Mouse (Mus musculus) thymus, adult 2 months (tissue): ENCODE data around the gene Alkbh2. TPM values are rescaled to one million over a fixed set of nuclear protein-coding genes. Genes with fewer than 3 reads are reported as not detected.
A peak's percentile ranks its signal among the peaks of the same experiment; 100 is the strongest.

Source experiments
- DNase-seq: peaks from one replicate; pipeline ENCODE4 v3.0.0; 2021
- H3K27ac ChIP-seq: fragments of 200-500 bp; 2 replicates; pipeline ENCODE4 v1.5.1; 2012; ENCODE audit warnings: low read length, control low read depth; ENCODE audit not compliant: control insufficient read depth, insufficient read depth
- H3K27me3 ChIP-seq: fragments of 200-500 bp; 2 replicates; pipeline ENCODE4 v1.6.1; 2012; ENCODE audit warnings: mild to moderate bottlenecking, low read length, moderate library complexity, mixed read lengths; ENCODE audit not compliant: control insufficient read depth, insufficient read depth
- H3K36me3 ChIP-seq: fragments of 200-500 bp; 2 replicates; pipeline ENCODE4 v1.6.1; 2012; ENCODE audit warnings: mild to moderate bottlenecking, low read length, moderate library complexity; ENCODE audit not compliant: control insufficient read depth, insufficient read depth
- H3K4me1 ChIP-seq: fragments of 200-500 bp; replicated peaks from 2 replicates; pipeline ENCODE4 v1.6.1; 2012; ENCODE audit warnings: low read length; ENCODE audit not compliant: control insufficient read depth, insufficient read depth
- H3K4me3 ChIP-seq: fragments of 200-500 bp; 2 replicates; pipeline ENCODE4 v1.5.1; 2012; ENCODE audit warnings: mild to moderate bottlenecking, low read length, control low read depth, moderate library complexity; ENCODE audit not compliant: control insufficient read depth, insufficient read depth
- CTCF ChIP-seq: fragments of 200-500 bp; IDR thresholded peaks from 2 replicates; pipeline ENCODE4 v1.5.1; 2012; ENCODE audit warnings: mild to moderate bottlenecking, control low read depth, low read length, moderate library complexity, borderline replicate concordance; ENCODE audit not compliant: control insufficient read depth, poor library complexity, insufficient read depth; ENCODE audit errors: extremely low read depth
- POLR2A ChIP-seq: fragments of 200-500 bp; IDR thresholded peaks from 2 replicates; pipeline ENCODE4 v1.6.1; 2012; ENCODE audit warnings: mild to moderate bottlenecking, low read length, control low read depth, moderate library complexity; ENCODE audit not compliant: control insufficient read depth, poor library complexity, insufficient read depth; ENCODE audit errors: extremely low read depth
- WGBS: fragments of 180-500 bp; shearing (Covaris S2); methylation state at CpG from one replicate; pipeline ENCODE4 v1.1.7; 2018; 5-methylcytosine and 5-hydroxymethylcytosine counted together
- polyA plus RNA-seq: library from polyadenylated mRNA; depleted of rRNA; stranded (reverse); fragments of >200 nt; gene quantifications from 2 replicates; pipeline ENCODE4 v1.2.3, GENCODE M21; 2012

Gene Alkbh2
- polyA plus RNA-seq, 1 experiment = 14.5 TPM

DNA sequence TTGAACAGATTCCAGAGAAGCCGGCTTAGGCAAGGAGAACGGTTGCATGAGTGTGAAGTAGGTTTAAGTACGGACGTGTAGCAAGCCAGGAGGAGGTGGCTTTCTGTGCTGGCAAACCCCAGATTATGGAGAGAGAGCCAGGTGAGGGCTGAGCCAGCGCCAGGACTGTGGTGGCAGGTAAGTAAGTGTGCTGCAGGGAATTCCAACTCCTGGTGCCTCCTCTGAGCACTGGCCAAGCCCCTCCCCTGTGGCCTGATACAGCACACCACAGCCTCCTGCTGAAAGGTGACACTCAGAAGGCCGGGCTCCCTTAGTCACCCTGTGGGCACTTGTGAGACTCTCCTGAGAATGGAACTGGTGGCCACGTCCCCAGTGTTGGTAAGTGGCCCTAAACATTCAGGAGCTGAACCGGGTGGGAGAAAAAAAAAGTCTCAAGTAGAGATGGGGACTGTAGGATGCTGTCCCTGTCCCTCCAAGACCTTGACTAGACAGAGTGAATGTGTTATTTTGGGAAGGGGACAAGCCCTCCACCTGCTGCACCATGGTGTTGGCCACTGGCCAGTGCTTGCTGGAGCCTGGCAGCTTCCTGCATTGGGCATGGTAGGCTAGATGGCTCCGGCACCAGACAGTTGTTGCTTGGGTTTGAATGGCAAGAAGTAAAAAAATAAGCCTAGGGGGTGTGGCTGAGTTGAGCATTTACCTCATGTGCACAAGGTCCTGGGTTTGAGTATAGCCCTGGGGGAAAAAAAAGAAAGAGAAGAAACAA, 27.3 kb upstream of the Alkbh2 start:
- Histone ChIP-seq H3K4me1 (no peaks in the 10 kb centered on the region), H3K4me3 (no peak overlapping the region), H3K27me3 (no peaks in the 10 kb centered on the region), H3K27ac (no peak overlapping the region), H3K36me3 (no peaks in the 10 kb centered on the region)
- TF ChIP-seq CTCF (no peak), POLR2A (no peak)
- 71% methylated on average over 9 of the region's 9 CpGs for WGBS
- DNase-seq = no peak

GRCm38 (mm10) chr5:114154765-114155164, 26.7 kb upstream of the Alkbh2 start:
- Histone ChIP-seq H3K36me3 (no peaks in the 10 kb centered on the region), H3K27me3 (no peaks in the 10 kb centered on the region), H3K27ac (no peak overlapping the region), H3K4me3 (no peak overlapping the region), H3K4me1 (no peaks in the 10 kb centered on the region)
- 88% methylated on average over 5 of the region's 5 CpGs for WGBS
- DNase-seq = no peak
- TF ChIP-seq CTCF (no peak), POLR2A (no peak)

GRCm38 (mm10) chr5:114153490-114153889, 25.5 kb upstream of the Alkbh2 start:
- Histone ChIP-seq H3K27me3 (no peaks in the 10 kb centered on the region), H3K4me3 (no peak overlapping the region), H3K4me1 (no peaks in the 10 kb centered on the region), H3K36me3 (no peaks in the 10 kb centered on the region), H3K27ac (no peak overlapping the region)
- peak; percentile 7 for DNase-seq
- TF ChIP-seq CTCF (no peak), POLR2A (0 out of 2 replicates have a peak, but pooled peaks have one; percentile 9)
- WGBS = 46% methylated on average over 12 of the region's 12 CpGs

DNA sequence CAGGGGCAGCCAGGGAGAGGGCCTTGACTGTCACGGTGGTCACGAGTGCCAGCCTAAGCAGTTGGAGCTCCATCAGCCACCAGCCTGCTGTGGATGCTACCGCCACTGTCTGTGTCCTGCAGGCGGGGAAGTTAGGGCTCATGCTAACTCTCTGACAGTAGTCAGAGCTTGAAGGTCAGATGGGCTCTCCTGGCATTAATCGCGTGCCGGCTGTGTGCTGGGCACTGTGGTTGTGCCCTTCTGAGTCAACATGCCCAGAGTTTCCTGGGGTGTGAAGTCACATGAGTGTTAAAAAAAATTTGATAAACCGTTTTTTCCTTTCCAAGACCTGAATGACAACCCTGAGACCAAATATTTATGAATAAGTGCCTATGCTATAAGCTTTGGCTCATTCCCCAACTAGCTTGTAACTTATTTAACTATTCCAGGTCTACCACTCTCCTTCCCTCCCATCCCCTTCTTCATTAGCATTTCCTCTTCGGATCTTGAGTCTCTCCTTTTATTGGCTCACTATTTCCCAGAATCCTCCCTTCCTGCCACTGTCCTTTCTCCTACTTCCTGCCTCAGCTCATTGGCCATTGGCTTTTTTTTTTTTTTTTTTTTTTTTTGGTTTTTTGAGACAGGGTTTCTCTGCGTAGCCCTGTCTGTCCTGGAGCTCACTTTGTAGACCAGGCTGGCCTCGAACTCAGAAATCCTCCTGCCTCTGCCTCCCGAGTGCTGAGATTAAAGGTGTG, 24.5 kb upstream of the Alkbh2 start:
- DNase-seq = no peak
- 79% methylated on average over 12 of the region's 12 CpGs for WGBS
- Histone ChIP-seq H3K4me1 (no peaks in the 10 kb centered on the region), H3K27ac (no peak overlapping the region), H3K36me3 (no peaks in the 10 kb centered on the region), H3K4me3 (no peak overlapping the region), H3K27me3 (no peaks in the 10 kb centered on the region)
- TF ChIP-seq POLR2A (no peak), CTCF (no peak)

DNA sequence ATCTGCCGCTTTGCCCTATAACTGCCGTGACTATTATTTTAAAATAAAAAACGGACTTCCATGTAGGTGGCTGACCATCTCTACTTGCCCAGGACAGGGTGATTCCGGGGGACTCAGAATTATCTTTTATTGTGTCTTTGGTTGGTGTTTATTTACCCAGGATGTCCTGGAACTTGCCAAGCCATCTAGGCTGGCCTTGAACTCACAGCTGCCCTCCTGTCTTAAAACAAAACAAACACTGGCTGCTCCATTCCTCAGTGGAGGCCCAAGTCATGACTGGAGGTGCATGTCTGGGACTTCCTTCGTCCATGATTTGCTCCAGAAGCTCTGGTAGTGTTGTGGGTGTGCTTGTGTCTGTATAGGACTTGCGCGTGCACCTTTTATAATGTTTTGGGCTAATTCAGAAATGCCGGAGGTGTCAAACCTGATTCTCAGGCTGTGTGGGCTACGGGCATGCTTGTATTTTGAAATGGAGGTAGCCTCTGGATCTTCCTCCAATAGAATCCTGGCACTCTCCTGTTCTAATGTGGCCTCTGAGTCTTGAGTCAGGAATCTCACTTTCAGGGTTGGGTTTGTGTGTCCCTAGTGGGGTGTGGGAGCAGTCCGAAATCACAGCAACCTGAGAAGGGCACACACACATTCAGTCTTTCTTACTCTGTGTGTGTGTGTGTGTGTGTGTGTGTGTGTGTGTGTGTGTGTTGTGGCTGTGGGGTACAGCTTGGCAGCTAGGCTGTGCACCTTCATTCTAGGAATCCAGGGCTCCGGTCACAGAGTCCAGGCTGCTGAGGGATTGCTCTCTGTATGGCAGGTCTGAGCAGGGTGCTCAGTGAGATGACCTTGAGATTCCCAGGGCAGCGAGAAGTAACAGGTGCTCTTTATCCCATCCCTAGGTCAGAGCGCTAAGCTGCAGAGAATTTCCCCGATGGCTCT, 19.3 kb upstream of the Alkbh2 start:
- DNase-seq = no peak
- Histone ChIP-seq H3K27ac (no peak overlapping the region), H3K36me3 (no peaks in the 10 kb centered on the region), H3K4me1 (no peaks in the 10 kb centered on the region), H3K27me3 (no peaks in the 10 kb centered on the region), H3K4me3 (no peak overlapping the region)
- 93% methylated on average over 14 of the region's 14 CpGs for WGBS
- no peak for TF ChIP-seq POLR2A
